Mouse (Mus musculus) kidney, postnatal 0 days (tissue): ENCODE measurements around the gene Apobec1. TPM values are rescaled to one million over a fixed set of nuclear protein-coding genes. Genes with fewer than 3 reads are reported as not detected.

Experiments used
- ATAC-seq: fragments of 200-750 bp; cut with Nextera tagmentation; replicated peaks from 2 replicates; pipeline ENCODE4 v1.8.0; 2017; ENCODE audit warnings: low read depth, moderate number of reproducible peaks, moderate TSS enrichment, moderate library complexity; ENCODE audit not compliant: low FRiP score
- DNase-seq: peaks from one replicate; pipeline ENCODE4 v3.0.0-alpha.2; 2016; ENCODE audit warnings: low spot score
- H3K27ac ChIP-seq: fragments of 300-500 bp; sonication (generic); 2 replicates; pipeline ENCODE4 v1.5.1; 2014; ENCODE audit warnings: mild to moderate bottlenecking
- H3K27me3 ChIP-seq: fragments of 300-500 bp; sonication (generic); 2 replicates; pipeline ENCODE4 v1.6.1; 2014; ENCODE audit warnings: low read length, mixed read lengths; ENCODE audit not compliant: insufficient read depth
- H3K36me3 ChIP-seq: fragments of 300-500 bp; sonication (generic); 2 replicates; pipeline ENCODE4 v1.6.1; 2014; ENCODE audit warnings: low read length, mixed read lengths; ENCODE audit not compliant: insufficient read depth
- H3K4me1 ChIP-seq: fragments of 300-500 bp; sonication (generic); replicated peaks from 2 replicates; pipeline ENCODE4 v1.6.1; 2014; ENCODE audit warnings: antibody characterized with exemption, low read length, mixed read lengths; ENCODE audit not compliant: insufficient read depth
- H3K4me2 ChIP-seq: fragments of 300-500 bp; sonication (generic); 2 replicates; pipeline ENCODE4 v1.6.1; 2014; ENCODE audit warnings: mild to moderate bottlenecking, low read length, moderate library complexity, mixed read lengths
- H3K4me3 ChIP-seq: fragments of 300-500 bp; sonication (generic); replicated peaks from 2 replicates; pipeline ENCODE4 v1.5.1; 2014; ENCODE audit warnings: low read depth, low read length
- H3K9ac ChIP-seq: fragments of 300-500 bp; sonication (generic); 2 replicates; pipeline ENCODE4 v1.6.1; 2014; ENCODE audit warnings: low read depth, low read length
- H3K9me3 ChIP-seq: fragments of 300-500 bp; sonication (generic); replicated peaks from 2 replicates; pipeline ENCODE4 v1.6.1; 2016; ENCODE audit warnings: low read length, inconsistent platforms, mixed read lengths
- CTCF ChIP-seq: IDR thresholded peaks from 2 replicates; pipeline ENCODE4 v1.5.1; 2016; ENCODE audit warnings: antibody characterized with exemption, low read depth, mild to moderate bottlenecking, moderate library complexity
- WGBS: fragments of 180-500 bp; shearing (Covaris S2); extraction: QIAGEN DNeasy Blood & Tissue Kit; methylation state at CpG from one replicate; pipeline ENCODE4 v1.1.7; 2014; 5-methylcytosine and 5-hydroxymethylcytosine counted together
- polyA plus RNA-seq: library from polyadenylated mRNA; unstranded; fragments of >200 nt; fragmentation: Nextera tagmentation; extraction: Ambion mirVana; gene quantifications from 2 replicates; pipeline ENCODE4 v1.2.1, GENCODE M21; 2015

The Apobec1 gene
- polyA plus RNA-seq, 1 experiment from 2014 or later: 3.6 TPM

DNA sequence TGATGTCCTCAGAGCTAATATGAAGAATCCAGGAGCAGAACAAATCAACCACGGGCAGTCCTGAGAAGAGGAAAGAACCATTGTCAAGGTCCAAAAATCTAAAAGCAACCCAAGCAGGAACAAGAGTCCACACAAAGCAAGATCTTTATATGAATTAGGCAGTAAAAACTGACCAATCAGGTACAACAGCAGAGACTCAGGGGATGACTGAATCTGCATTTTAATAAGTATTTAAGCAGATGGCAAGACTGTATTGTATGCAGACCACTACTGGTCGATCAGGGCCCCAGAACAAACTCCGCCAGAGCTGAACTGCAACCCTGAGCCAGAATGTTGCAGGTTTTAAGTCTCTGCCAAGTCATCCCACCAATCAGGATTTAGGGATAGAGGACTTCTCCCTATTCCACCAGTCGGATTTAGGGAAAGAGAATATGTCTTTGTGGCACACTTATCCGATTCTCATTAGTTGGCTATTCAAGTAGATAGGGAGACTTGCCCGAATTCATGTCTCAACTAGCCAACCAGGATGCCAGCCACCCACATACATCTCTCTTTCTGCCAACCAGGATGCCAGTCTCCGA, 2.1 kb downstream of the Apobec1 start:
- no peak for TF ChIP-seq CTCF
- Histone ChIP-seq H3K27ac (no peak overlapping the region), H3K4me3 (no peak overlapping the region), H3K9ac (no peak overlapping the region), H3K4me2 (no peak overlapping the region), H3K9me3 (no peaks in the 10 kb centered on the region), H3K27me3 (no peaks in the 10 kb centered on the region), H3K4me1 (no peaks in the 10 kb centered on the region), H3K36me3 (no peaks in the 10 kb centered on the region)
- ATAC-seq (no peak), DNase-seq (no peak)
- WGBS: 86% methylated on average over 7 of the region's 7 CpGs

DNA sequence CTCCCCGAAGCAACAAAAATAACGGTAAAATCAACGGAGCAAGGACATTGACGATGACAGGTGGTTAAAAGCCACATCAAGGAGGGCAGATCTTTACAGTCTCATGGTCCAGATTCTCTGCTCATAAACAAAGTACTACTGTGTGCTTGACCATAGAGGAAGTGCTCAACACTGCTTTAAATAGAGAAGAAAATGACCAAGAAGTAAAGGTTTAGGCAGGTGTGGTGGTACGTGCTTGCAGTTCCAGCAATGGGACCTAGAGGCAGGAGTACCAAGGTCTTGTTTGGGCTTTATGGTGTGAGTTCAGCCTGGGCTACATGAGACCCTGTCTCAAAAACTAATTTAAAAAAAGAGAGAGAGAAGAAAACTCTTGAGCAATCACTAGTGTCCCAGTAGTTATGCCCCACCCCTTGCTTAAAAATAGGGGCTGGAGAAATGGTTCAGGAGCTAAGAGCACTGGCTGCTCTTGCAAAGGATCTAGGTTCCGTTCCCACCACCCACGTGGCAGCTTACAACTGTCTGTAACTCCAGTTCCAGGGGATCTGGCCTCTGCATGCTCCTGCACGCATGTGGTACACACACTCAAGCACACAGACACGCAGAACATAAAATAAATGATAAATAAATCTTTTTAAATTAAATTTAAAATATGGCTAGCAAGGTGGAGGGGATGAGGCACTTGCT, 3.0 kb downstream of the Apobec1 start:
- Histone ChIP-seq H3K27ac (no peak overlapping the region), H3K4me2 (no peak overlapping the region), H3K36me3 (no peaks in the 10 kb centered on the region), H3K27me3 (no peaks in the 10 kb centered on the region), H3K9me3 (no peaks in the 10 kb centered on the region), H3K9ac (no peak overlapping the region), H3K4me1 (no peaks in the 10 kb centered on the region), H3K4me3 (no peak overlapping the region)
- 89% methylated on average over 9 of the region's 9 CpGs for WGBS
- ATAC-seq (no peak), DNase-seq (no peak)
- TF ChIP-seq CTCF: no peak

GRCm38 (mm10) chr6:122598436-122598835, 3.8 kb downstream of the Apobec1 start:
- H3K9me3 ChIP-seq: no peaks in the 10 kb centered on the region
- no peaks in the 10 kb centered on the region for H3K27me3 ChIP-seq
- no peak overlapping the region for H3K27ac ChIP-seq
- no peak overlapping the region for H3K9ac ChIP-seq
- H3K4me2 ChIP-seq: no peak overlapping the region
- no peaks in the 10 kb centered on the region for H3K4me1 ChIP-seq
- 85% methylated on average over 6 of the region's 6 CpGs for WGBS
- DNase-seq: no peak
- no peak for ATAC-seq
- no peak overlapping the region for H3K4me3 ChIP-seq
- no peaks in the 10 kb centered on the region for H3K36me3 ChIP-seq
- TF ChIP-seq CTCF: no peak

DNA sequence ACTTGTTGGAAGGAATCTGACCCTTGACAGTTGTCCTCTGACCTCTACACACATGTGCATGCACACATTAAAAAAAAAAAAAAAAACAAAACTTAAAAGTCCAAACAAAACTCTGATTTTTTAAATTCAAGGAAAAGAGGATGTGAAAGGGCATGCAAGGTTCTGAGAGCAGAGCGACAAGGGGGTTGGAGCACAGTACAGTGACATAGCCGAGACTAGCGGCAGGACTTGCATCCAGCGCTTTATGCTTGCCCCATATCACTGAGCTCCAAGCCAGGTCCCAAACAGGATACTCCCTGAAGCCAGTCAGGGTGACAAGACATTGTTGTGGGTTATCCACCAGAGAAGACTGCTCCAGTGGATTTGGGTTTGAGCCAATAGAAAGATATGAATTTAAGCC, 4.2 kb downstream of the Apobec1 start:
- 95% methylated on average over 4 of the region's 4 CpGs for WGBS
- Histone ChIP-seq H3K27ac (no peak overlapping the region), H3K4me1 (no peaks in the 10 kb centered on the region), H3K9me3 (no peaks in the 10 kb centered on the region), H3K4me3 (no peak overlapping the region), H3K36me3 (no peaks in the 10 kb centered on the region), H3K9ac (no peak overlapping the region), H3K4me2 (no peak overlapping the region), H3K27me3 (no peaks in the 10 kb centered on the region)
- ATAC-seq (no peak), DNase-seq (no peak)
- no peak for TF ChIP-seq CTCF

- Histone ChIP-seq H3K27me3 (no peaks in the 10 kb centered on the region), H3K4me2 (no peak overlapping the region), H3K36me3 (no peaks in the 10 kb centered on the region), H3K27ac (no peak overlapping the region), H3K4me3 (no peak overlapping the region), H3K9ac (no peak overlapping the region), H3K4me1 (no peaks in the 10 kb centered on the region), H3K9me3 (no peaks in the 10 kb centered on the region)
- no peak for DNase-seq
- TF ChIP-seq CTCF: no peak
- no peak for ATAC-seq
- 80% methylated on average over 7 of the region's 7 CpGs for WGBS
These were observed 5.6 kb downstream of the Apobec1 start for GRCm38 (mm10) chr6:122596608-122597007.

GRCm38 (mm10) chr6:122595637-122596036, 6.6 kb downstream of the Apobec1 start:
- WGBS: 33% methylated on average over 7 of the region's 7 CpGs
- H3K9ac ChIP-seq: no peak overlapping the region
- no peaks in the 10 kb centered on the region for H3K27me3 ChIP-seq
- no peak overlapping the region for H3K27ac ChIP-seq
- no peaks in the 10 kb centered on the region for H3K9me3 ChIP-seq
- no peaks in the 10 kb centered on the region for H3K36me3 ChIP-seq
- H3K4me3 ChIP-seq: no peak overlapping the region
- no peaks in the 10 kb centered on the region for H3K4me1 ChIP-seq
- H3K4me2 ChIP-seq: no peak overlapping the region
- DNase-seq (peak; percentile 76), ATAC-seq (no peak)
- peak; percentile 65 for TF ChIP-seq CTCF
